Mouse (Mus musculus) frontal cortex, adult 2 months (tissue): ENCODE measurements around the gene Nr6a1. TPM values are rescaled to one million over a fixed set of nuclear protein-coding genes. Genes with fewer than 3 reads are reported as not detected.

Experiments used
- DNase-seq, 2 experiments: peaks; one replicate each; pipeline ENCODE4 v3.0.0; 2022; ENCODE audit warnings: low spot score in 1 of 2; ENCODE audit errors: extremely low spot score in 1 of 2
- polyA plus RNA-seq: library from polyadenylated mRNA; depleted of rRNA; stranded (reverse); fragments of >200 nt; gene quantifications from 2 replicates; pipeline ENCODE4 v1.2.3, GENCODE M21; 2012

Nr6a1 gene
- polyA plus RNA-seq, 1 experiment: 5.8 TPM

- DNase-seq: no peak
These were observed 205.4 kb downstream of the Nr6a1 start for GRCm38 (mm10) chr2:38722076-38722475.

GRCm38 (mm10) chr2:38720661-38721060, 206.8 kb downstream of the Nr6a1 start:
- no peak for DNase-seq

- no peak for DNase-seq
These were observed 208.1 kb downstream of the Nr6a1 start for GRCm38 (mm10) chr2:38719354-38719753.

- no peak for DNase-seq
These were observed 208.8 kb downstream of the Nr6a1 start for GRCm38 (mm10) chr2:38718676-38719075.

- no peak for DNase-seq
These were observed 210.1 kb downstream of the Nr6a1 start for GRCm38 (mm10) chr2:38717436-38717835.

- DNase-seq: no peak
These were observed 213.2 kb downstream of the Nr6a1 start, which contains the start of gene Nr5a1 for GRCm38 (mm10) chr2:38714324-38714723. Gene Nr5a1 (minus strand): TSS chr2:38714542.

- no peak for DNase-seq
These were observed 213.9 kb downstream of the Nr6a1 start for GRCm38 (mm10) chr2:38713596-38713995.

GRCm38 (mm10) chr2:38712769-38713125, 214.7 kb downstream of the Nr6a1 start:
- DNase-seq: no peak

GRCm38 (mm10) chr2:38712076-38712768, 215.3 kb downstream of the Nr6a1 start:
- DNase-seq: no peak

GRCm38 (mm10) chr2:38711421-38711861, 216.0 kb downstream of the Nr6a1 start:
- no peak for DNase-seq

GRCm38 (mm10) chr2:38710304-38711241, 216.9 kb downstream of the Nr6a1 start:
- DNase-seq: no peak

GRCm38 (mm10) chr2:38708907-38709688, 218.4 kb downstream of the Nr6a1 start:
- no peak for DNase-seq

- no peak for DNase-seq
These were observed 220.8 kb downstream of the Nr6a1 start for GRCm38 (mm10) chr2:38706661-38707060.

- DNase-seq: no peak
These were observed 222.5 kb downstream of the Nr6a1 start for GRCm38 (mm10) chr2:38705036-38705435.

- no peak for DNase-seq
These were observed 223.2 kb downstream of the Nr6a1 start for GRCm38 (mm10) chr2:38704336-38704735.

- DNase-seq: no peak
These were observed 227.3 kb downstream of the Nr6a1 start for GRCm38 (mm10) chr2:38700177-38700576.

GRCm38 (mm10) chr2:38698623-38699022, 228.9 kb downstream of the Nr6a1 start:
- DNase-seq: no peak

- no peak for DNase-seq
These were observed 230.1 kb downstream of the Nr6a1 start for GRCm38 (mm10) chr2:38697128-38698120.

- no peak for DNase-seq
These were observed 231.7 kb downstream of the Nr6a1 start for GRCm38 (mm10) chr2:38695770-38696169.

- DNase-seq: peak in 1 of 2 experiments; percentile 45
These were observed 235.9 kb downstream of the Nr6a1 start for GRCm38 (mm10) chr2:38691542-38691941.
